In the genomic region with DNA sequence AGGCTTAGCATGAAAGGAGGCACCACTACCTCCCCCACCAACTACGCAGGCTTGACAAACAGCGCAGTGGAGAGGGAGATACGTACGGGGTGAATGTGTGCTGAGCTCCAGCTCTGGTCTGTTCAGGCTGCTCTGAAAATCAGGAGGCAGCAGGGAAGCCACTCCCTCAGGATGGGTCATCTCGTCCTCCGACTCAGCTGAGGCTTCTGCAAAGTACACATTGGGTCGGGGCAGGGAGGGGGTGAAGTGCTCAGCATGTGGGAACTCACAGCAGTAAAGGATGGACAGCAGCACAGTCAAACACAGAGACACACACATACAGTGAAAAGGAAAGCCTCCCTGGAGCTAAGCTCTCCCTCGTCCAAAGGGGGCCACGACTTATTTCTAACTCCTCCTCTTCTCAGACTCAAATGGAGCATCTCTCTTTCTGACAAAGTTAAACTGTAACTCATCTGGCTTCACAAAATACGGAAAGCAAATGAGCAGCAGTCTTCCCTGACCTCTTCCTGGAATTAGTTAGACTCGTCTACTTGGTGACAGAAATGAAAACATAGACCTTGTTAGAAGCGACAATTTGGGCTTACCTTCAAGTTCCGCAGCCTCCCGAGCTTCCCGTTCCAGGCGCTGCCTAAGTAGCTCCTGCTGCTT, we compare ENCODE assay signal across 35 mouse cellular contexts. TPM values are rescaled to one million over a fixed set of nuclear protein-coding genes. Genes with fewer than 3 reads are reported as not detected.
A peak's percentile ranks its signal among the peaks of the same experiment; 100 is the strongest.
DNase-seq lines count a peak whose midpoint lies in the region; ATAC-seq and TF ChIP-seq lines count a peak whose summit lies in the region.
"Had no signal": no experiment of that assay in that cellular context is flagged by ENCODE, and none has a peak within 500 bp of the region (broad histone marks: within the 10 kb centered on the region; RNA-seq: fewer than 3 reads in every experiment).

No protein-coding gene starts in this region.

- DNase-seq in kidney, adult 18-20 months: peak; percentile 30
- DNase-seq in ES-CJ7 (ENCODE audit: low read depth, low spot score): peak; percentile 24
- DNase-seq in R1 (ENCODE audit: low read depth, low spot score): peak; percentile 36
- DNase-seq in liver, embryonic 14.5 days (ENCODE audit: low read depth in 3 of 3, low spot score in 3 of 3): no peak
- DNase-seq in gastrocnemius, postnatal 25 days: no peak
- DNase-seq in midbrain, postnatal 0 days (ENCODE audit: low spot score): no peak
- no peak for DNase-seq in midbrain, embryonic 14.5 days
- DNase-seq: adrenal gland, postnatal 10 days; cerebellum, adult 8-10 months; cerebellum, postnatal 36 days; gastrocnemius, postnatal 36 days; heart, adult 18-20 months; layer of hippocampus, adult 9-11 months; lung, adult 18-20 months; lung, postnatal 4 days; right cerebral cortex, adult 18-20 months; spleen, adult 18-20 months; thymus, postnatal 4 days had no signal

- H3K4me3 ChIP-seq in kidney, embryonic 16.5 days (ENCODE audit: low read length): no peak overlapping the region
- H3K4me3 ChIP-seq in liver, embryonic 14.5 days (ENCODE audit: insufficient read depth in 1 of 2, low read depth in 2 of 2, low read length in 2 of 2): no peak overlapping the region
- H3K4me3 ChIP-seq in midbrain, postnatal 0 days (ENCODE audit: low read depth, low read length): no peak overlapping the region
- no peak overlapping the region for H3K4me3 ChIP-seq in midbrain, embryonic 14.5 days (replicated peaks; ENCODE audit: low read depth, low read length)
- H3K4me3 ChIP-seq: forebrain, embryonic 13.5 days; heart, embryonic 12.5 days; intestine, embryonic 15.5 days; kidney, embryonic 15.5 days; megakaryocyte, embryonic 14.5 days; midbrain, embryonic 12.5 days; neural tube, embryonic 15.5 days had no signal

- H3K9ac ChIP-seq in kidney, embryonic 16.5 days (replicated peaks; ENCODE audit: low read length): no peak overlapping the region
- H3K9ac ChIP-seq in liver, embryonic 14.5 days (replicated peaks): no peak overlapping the region
- H3K9ac ChIP-seq in midbrain, postnatal 0 days (replicated peaks; ENCODE audit: low read length, poor library complexity, severe bottlenecking): no peak overlapping the region
- no peak overlapping the region for H3K9ac ChIP-seq in midbrain, embryonic 14.5 days (replicated peaks; ENCODE audit: low read length)
- H3K9ac ChIP-seq: forebrain, embryonic 13.5 days; heart, embryonic 12.5 days; intestine, embryonic 15.5 days; kidney, embryonic 15.5 days; midbrain, embryonic 12.5 days; neural tube, embryonic 15.5 days had no signal

- no peaks in the 10 kb centered on the region for H3K27me3 ChIP-seq in kidney, embryonic 16.5 days (ENCODE audit: insufficient read depth, low read length)
- no peaks in the 10 kb centered on the region for H3K27me3 ChIP-seq in liver, embryonic 14.5 days (ENCODE audit: control insufficient read depth, insufficient read depth, low read length)
- H3K27me3 ChIP-seq in midbrain, postnatal 0 days (ENCODE audit: insufficient read depth, low read length): no peaks in the 10 kb centered on the region
- H3K27me3 ChIP-seq in midbrain, embryonic 14.5 days (ENCODE audit: control insufficient read depth, insufficient read depth, low read length): no peaks in the 10 kb centered on the region
- H3K27me3 ChIP-seq: forebrain, embryonic 13.5 days; heart, embryonic 12.5 days; intestine, embryonic 15.5 days; kidney, embryonic 15.5 days; megakaryocyte, embryonic 14.5 days; midbrain, embryonic 12.5 days; neural tube, embryonic 15.5 days had no signal

- no peak overlapping the region for H3K27ac ChIP-seq in kidney, embryonic 16.5 days (ENCODE audit: low read length)
- no peak overlapping the region for H3K27ac ChIP-seq in liver, embryonic 14.5 days
- H3K27ac ChIP-seq in midbrain, postnatal 0 days (ENCODE audit: low read depth, low read length): no peak overlapping the region
- H3K27ac ChIP-seq in midbrain, embryonic 14.5 days (replicated peaks; ENCODE audit: low read depth, low read length): no peak overlapping the region
- H3K27ac ChIP-seq: forebrain, embryonic 13.5 days; intestine, embryonic 15.5 days; kidney, embryonic 15.5 days; midbrain, embryonic 12.5 days; neural tube, embryonic 15.5 days; stomach, postnatal 0 days had no signal

- peaks cover 6% of the 10 kb centered on the region; the same call in 1 of the 2 replicates for H3K4me1 ChIP-seq in kidney, embryonic 16.5 days (ENCODE audit: insufficient read depth, low read length)
- H3K4me1 ChIP-seq in liver, embryonic 14.5 days (replicated peaks; ENCODE audit: control insufficient read depth in 2 of 2, insufficient read depth in 2 of 2, low read length in 1 of 2): peaks cover 2 to 8% of the 10 kb centered on the region in 2 experiments; a peak in 3 of 4 replicates
- no peaks in the 10 kb centered on the region for H3K4me1 ChIP-seq in midbrain, postnatal 0 days (ENCODE audit: insufficient read depth, low read length)
- H3K4me1 ChIP-seq in midbrain, embryonic 14.5 days (ENCODE audit: control insufficient read depth, insufficient read depth, low read length): no peaks in the 10 kb centered on the region; the same call in 1 of the 2 replicates
- H3K4me1 ChIP-seq: forebrain, embryonic 13.5 days; intestine, embryonic 15.5 days; midbrain, embryonic 12.5 days had no signal

- WGBS in kidney, embryonic 16.5 days: 77% methylated on average over 16 of the region's 16 CpGs
- 81% methylated on average over 16 of the region's 16 CpGs for WGBS in liver, embryonic 14.5 days (ENCODE audit: insufficient replicate concordance)
- WGBS in midbrain, postnatal 0 days: 88% methylated on average over 16 of the region's 16 CpGs
- 89% methylated on average over 16 of the region's 16 CpGs for WGBS in midbrain, embryonic 14.5 days

- peaks cover 52% of the 10 kb centered on the region for H3K36me3 ChIP-seq in kidney, embryonic 16.5 days (ENCODE audit: insufficient read depth, low read length)
- peaks cover 70% of the 10 kb centered on the region for H3K36me3 ChIP-seq in liver, embryonic 14.5 days (replicated peaks; ENCODE audit: control insufficient read depth, insufficient read depth, low read depth)
- H3K36me3 ChIP-seq in midbrain, postnatal 0 days (ENCODE audit: insufficient read depth, low read length): peaks cover 41% of the 10 kb centered on the region
- peaks cover 78% of the 10 kb centered on the region for H3K36me3 ChIP-seq in midbrain, embryonic 14.5 days (ENCODE audit: control insufficient read depth, insufficient read depth, low read length)

- no peaks in the 10 kb centered on the region for H3K9me3 ChIP-seq in kidney, embryonic 16.5 days (ENCODE audit: low read length)
- H3K9me3 ChIP-seq in liver, embryonic 14.5 days (ENCODE audit: control insufficient read depth, low read length): no peaks in the 10 kb centered on the region
- no peaks in the 10 kb centered on the region for H3K9me3 ChIP-seq in midbrain, postnatal 0 days (ENCODE audit: low read length)
- no peaks in the 10 kb centered on the region for H3K9me3 ChIP-seq in midbrain, embryonic 14.5 days (ENCODE audit: control insufficient read depth, low read length)
- H3K9me3 ChIP-seq: forebrain, embryonic 13.5 days; heart, embryonic 12.5 days; intestine, embryonic 15.5 days; kidney, embryonic 15.5 days; megakaryocyte, embryonic 14.5 days; midbrain, embryonic 12.5 days; neural tube, embryonic 15.5 days had no signal

- TF ChIP-seq EP300 in liver, embryonic 14.5 days (IDR thresholded peaks at IDR 0.05; ENCODE audit: low read depth): no peak

- TF ChIP-seq CTCF in liver, embryonic 14.5 days (IDR thresholded peaks at IDR 0.05; ENCODE audit: low read depth): no peak
- no peak for TF ChIP-seq CTCF in midbrain, postnatal 0 days (IDR thresholded peaks at IDR 0.05)

- H3K4me2 ChIP-seq in kidney, embryonic 16.5 days (replicated peaks; ENCODE audit: low read depth, low read length): no peak overlapping the region
- H3K4me2 ChIP-seq in liver, embryonic 14.5 days (ENCODE audit: low read depth): peak overlapping the region; percentile 18; the same call in 1 of the 2 replicates
- no peak overlapping the region for H3K4me2 ChIP-seq in midbrain, postnatal 0 days (ENCODE audit: low read depth, low read length, poor library complexity, severe bottlenecking)
- no peak overlapping the region for H3K4me2 ChIP-seq in midbrain, embryonic 14.5 days (ENCODE audit: low read length)
- H3K4me2 ChIP-seq: forebrain, embryonic 13.5 days; heart, embryonic 12.5 days; intestine, embryonic 15.5 days; kidney, embryonic 15.5 days; midbrain, embryonic 12.5 days; neural tube, embryonic 15.5 days had no signal

- no peak for ATAC-seq in kidney, embryonic 16.5 days (ENCODE audit: low FRiP score, low TSS enrichment)
- ATAC-seq in liver, embryonic 14.5 days (ENCODE audit: insufficient read depth): peak; percentile 43; the same call in 1 of the 2 replicates
- ATAC-seq in midbrain, postnatal 0 days (ENCODE audit: low FRiP score): no peak
- ATAC-seq in midbrain, embryonic 14.5 days (ENCODE audit: low FRiP score, low TSS enrichment): no peak
- ATAC-seq: CD4-positive, CD25-positive, alpha-beta regulatory T cell, adult 4 months; forebrain, embryonic 13.5 days; hindbrain, embryonic 16.5 days; intestine, embryonic 15.5 days; lung, postnatal 0 days had no signal

RNA-seq across cellular contexts. Expression of a gene that starts 7.2 kb away (rescaled TPM):
- 90.4 and 91.1 TPM in 2 replicates for polyA plus RNA-seq in kidney, embryonic 16.5 days (2015; fragmentation: Nextera tagmentation; extraction: Ambion mirVana)
- 29.6 and 33.6 TPM in 2 replicates for polyA plus RNA-seq in liver, embryonic 14.5 days (2012; rRNA removed)
- polyA plus RNA-seq in liver, embryonic 14.5 days (2014; fragmentation: Nextera tagmentation; extraction: Ambion mirVana): 39.9 and 42.8 TPM in 2 replicates
- 10 to 100 TPM in 1 of 2 experiments, 1 to 10 TPM in 1; 8.4 to 10.0 TPM for total RNA-seq in gastrocnemius, postnatal 25 days (2021)
- total RNA-seq in midbrain, postnatal 0 days (2014; rRNA removed): 44.2 and 46.5 TPM in 2 replicates
- polyA plus RNA-seq in midbrain, postnatal 0 days (2015; fragmentation: Nextera tagmentation; extraction: Ambion mirVana): 61.1 and 67.6 TPM in 2 replicates
- polyA plus RNA-seq in midbrain, embryonic 14.5 days (2014; fragmentation: Nextera tagmentation; extraction: Ambion mirVana): 74.0 and 79.1 TPM in 2 replicates

RNA-seq across cellular contexts. Expression of a gene that starts 8.0 kb away (rescaled TPM):
- 120 and 136 TPM in 2 replicates for polyA plus RNA-seq in kidney, embryonic 16.5 days (2015; fragmentation: Nextera tagmentation; extraction: Ambion mirVana)
- polyA plus RNA-seq in liver, embryonic 14.5 days (2012; rRNA removed): 43.5 and 64.5 TPM in 2 replicates
- 43.2 and 47.9 TPM in 2 replicates for polyA plus RNA-seq in liver, embryonic 14.5 days (2014; fragmentation: Nextera tagmentation; extraction: Ambion mirVana)
- 10 to 100 TPM; 61.2 to 78.1 TPM for total RNA-seq in gastrocnemius, postnatal 25 days (2021)
- 118 and 122 TPM in 2 replicates for total RNA-seq in midbrain, postnatal 0 days (2014; rRNA removed)
- 91.7 and 108 TPM in 2 replicates for polyA plus RNA-seq in midbrain, postnatal 0 days (2015; fragmentation: Nextera tagmentation; extraction: Ambion mirVana)
- 128 and 143 TPM in 2 replicates for polyA plus RNA-seq in midbrain, embryonic 14.5 days (2014; fragmentation: Nextera tagmentation; extraction: Ambion mirVana)

RNA-seq across cellular contexts. Expression of a gene that starts 19.9 kb away (rescaled TPM):
- 0.06 and 0.12 TPM in 2 replicates for polyA plus RNA-seq in kidney, embryonic 16.5 days (2015; fragmentation: Nextera tagmentation; extraction: Ambion mirVana)
- polyA plus RNA-seq in liver, embryonic 14.5 days (2012; rRNA removed): 0.01 and 0.03 TPM in 2 replicates
- 0.06 TPM in 1 of 2 replicates, not detected in the other for polyA plus RNA-seq in liver, embryonic 14.5 days (2014; fragmentation: Nextera tagmentation; extraction: Ambion mirVana)
- total RNA-seq in gastrocnemius, postnatal 25 days (2021): not detected
- not detected in 2 replicates for total RNA-seq in midbrain, postnatal 0 days (2014; rRNA removed)
- 0.07 and 0.31 TPM in 2 replicates for polyA plus RNA-seq in midbrain, postnatal 0 days (2015; fragmentation: Nextera tagmentation; extraction: Ambion mirVana)
- 0.20 TPM in 2 replicates for polyA plus RNA-seq in midbrain, embryonic 14.5 days (2014; fragmentation: Nextera tagmentation; extraction: Ambion mirVana)
- total RNA-seq: adrenal gland, postnatal 10 days; gastrocnemius, postnatal 36 days; heart, adult 18-20 months; hematopoietic stem cell, adult 5-6 weeks; left cerebral cortex, postnatal 14 days had no signal
- polyA plus RNA-seq: CD4-positive, CD25-positive, alpha-beta regulatory T cell, adult 4 months; forebrain, embryonic 13.5 days had no signal

RNA-seq across cellular contexts. Expression of a gene that starts 33.2 kb away (rescaled TPM):
- 0.19 TPM in 1 of 2 replicates, not detected in the other for polyA plus RNA-seq in kidney, embryonic 16.5 days (2015; fragmentation: Nextera tagmentation; extraction: Ambion mirVana)
- 5.4 and 6.3 TPM in 2 replicates for polyA plus RNA-seq in liver, embryonic 14.5 days (2012; rRNA removed)
- 4.3 and 5.1 TPM in 2 replicates for polyA plus RNA-seq in liver, embryonic 14.5 days (2014; fragmentation: Nextera tagmentation; extraction: Ambion mirVana)
- total RNA-seq in gastrocnemius, postnatal 25 days (2021): not detected
- not detected in 2 replicates for total RNA-seq in midbrain, postnatal 0 days (2014; rRNA removed)
- not detected in 2 replicates for polyA plus RNA-seq in midbrain, postnatal 0 days (2015; fragmentation: Nextera tagmentation; extraction: Ambion mirVana)
- polyA plus RNA-seq in midbrain, embryonic 14.5 days (2014; fragmentation: Nextera tagmentation; extraction: Ambion mirVana): not detected in 2 replicates
- total RNA-seq: gastrocnemius, postnatal 36 days; heart, adult 18-20 months; left cerebral cortex, postnatal 14 days had no signal
- polyA plus RNA-seq: CD4-positive, CD25-positive, alpha-beta regulatory T cell, adult 4 months; forebrain, embryonic 13.5 days; heart, embryonic 12.5 days; heart, postnatal 0 days; hindbrain, embryonic 16.5 days; limb, embryonic 11.5 days; thymus, postnatal 0 days had no signal

RNA-seq across cellular contexts. Expression of a gene that starts 37.6 kb away (rescaled TPM):
- polyA plus RNA-seq in kidney, embryonic 16.5 days (2015; fragmentation: Nextera tagmentation; extraction: Ambion mirVana): 3.4 TPM in 2 replicates
- polyA plus RNA-seq in liver, embryonic 14.5 days (2012; rRNA removed): 1.4 and 1.6 TPM in 2 replicates
- 0.08 and 0.13 TPM in 2 replicates for polyA plus RNA-seq in liver, embryonic 14.5 days (2014; fragmentation: Nextera tagmentation; extraction: Ambion mirVana)
- total RNA-seq in gastrocnemius, postnatal 25 days (2021): under 1 TPM; 0.28 to 0.38 TPM
- total RNA-seq in midbrain, postnatal 0 days (2014; rRNA removed): 45.3 and 49.7 TPM in 2 replicates
- polyA plus RNA-seq in midbrain, postnatal 0 days (2015; fragmentation: Nextera tagmentation; extraction: Ambion mirVana): 8.5 and 9.0 TPM in 2 replicates
- polyA plus RNA-seq in midbrain, embryonic 14.5 days (2014; fragmentation: Nextera tagmentation; extraction: Ambion mirVana): 11.6 and 12.4 TPM in 2 replicates

Comparison
In these comparisons a context has a peak if more than half of its experiments do, and no peak if none do; other contexts are left out.
1. DNase-seq: peak in kidney, adult 18-20 months (single experiment), ES-CJ7 (single experiment) and R1 (single experiment); none in liver, embryonic 14.5 days (0 of 3), gastrocnemius, postnatal 25 days (single experiment), midbrain, postnatal 0 days (single experiment) and midbrain, embryonic 14.5 days (single experiment).